Mouse (Mus musculus): ENCODE measurements at regions not wholly inside any gene's neighbourhood (a gene's known extent, or its start where the extent isn't known, plus 50 kb on each side); places are given as distances from the start of the nearest gene placed in this dataset.

DNA sequence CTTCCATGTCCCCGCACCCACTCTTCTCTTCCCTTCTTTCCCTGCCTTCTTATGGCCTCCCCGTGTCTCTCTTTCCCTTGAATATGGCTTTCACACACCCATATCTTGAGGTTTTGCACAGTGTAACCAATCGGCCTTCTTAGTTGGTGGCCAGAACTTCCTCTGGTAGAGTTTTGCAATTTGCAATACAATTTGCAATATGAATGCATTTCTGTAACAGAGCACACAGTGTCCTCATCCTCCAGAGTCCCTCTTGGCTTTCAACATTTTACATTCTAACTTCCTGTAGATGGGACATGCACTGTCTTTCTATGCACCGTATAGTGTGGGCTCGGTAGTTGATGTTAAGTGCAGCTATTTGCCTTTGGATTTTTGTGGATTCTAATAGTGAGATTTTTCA is 265.7 kb upstream of the Kcnj16 start:
- Histone ChIP-seq H3K36me3 (ENCODE audit: control insufficient read depth, insufficient read depth, low read length) (no peaks in the 10 kb centered on the region), H3K4me2 (ENCODE audit: low read length) (no peak overlapping the region), H3K4me1 (ENCODE audit: control insufficient read depth, insufficient read depth, low read depth, low read length) (no peaks in the 10 kb centered on the region), H3K4me3 (ENCODE audit: low read length) (no peak overlapping the region), H3K27ac (ENCODE audit: low read depth, low read length) (no peak overlapping the region), H3K9me3 (ENCODE audit: control insufficient read depth, low read length) (no peaks in the 10 kb centered on the region), H3K9ac (ENCODE audit: low read depth, low read length) (no peak overlapping the region), H3K27me3 (replicated peaks; ENCODE audit: control insufficient read depth, insufficient read depth, low read length) (no peaks in the 10 kb centered on the region)
- no peak for ATAC-seq
- WGBS = 93% methylated on average over 5 of the region's 5 CpGs

- Histone ChIP-seq H3K4me3 (ENCODE audit: low read length) (no peak overlapping the region), H3K4me1 (ENCODE audit: control insufficient read depth, insufficient read depth, low read depth, low read length) (no peaks in the 10 kb centered on the region), H3K4me2 (ENCODE audit: low read length) (no peak overlapping the region), H3K27ac (ENCODE audit: low read depth, low read length) (no peak overlapping the region), H3K36me3 (ENCODE audit: control insufficient read depth, insufficient read depth, low read length) (no peaks in the 10 kb centered on the region), H3K27me3 (replicated peaks; ENCODE audit: control insufficient read depth, insufficient read depth, low read length) (no peaks in the 10 kb centered on the region), H3K9me3 (ENCODE audit: control insufficient read depth, low read length) (no peaks in the 10 kb centered on the region), H3K9ac (ENCODE audit: low read depth, low read length) (no peak overlapping the region)
- ATAC-seq = no peak
- 55% methylated on average over 2 of the region's 2 CpGs for WGBS
Observed at GRCm38 (mm10) chr11:110703511-110703910, 264.3 kb upstream of the Kcnj16 start.

DNA sequence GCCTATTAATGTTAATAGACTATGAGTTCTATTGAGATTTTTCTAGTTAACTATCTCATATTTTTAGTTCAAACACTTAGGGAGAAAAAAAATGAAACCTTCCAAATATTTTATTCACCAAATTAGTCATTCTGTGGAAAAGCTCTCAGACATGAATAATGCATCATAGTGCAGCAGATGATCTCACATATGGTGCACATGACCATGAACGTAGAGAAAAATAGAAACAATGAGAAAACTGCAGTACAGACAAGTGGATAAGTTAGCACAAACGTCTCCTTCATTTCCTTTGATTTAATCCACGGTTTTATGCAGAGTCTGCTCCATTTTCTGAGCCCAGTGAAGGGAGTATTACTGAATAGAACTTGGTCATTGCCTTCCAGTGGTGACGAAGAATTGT is 260.5 kb upstream of the Kcnj16 start:
- Histone ChIP-seq H3K4me2 (ENCODE audit: low read length) (no peak overlapping the region), H3K9ac (ENCODE audit: low read depth, low read length) (no peak overlapping the region), H3K36me3 (ENCODE audit: control insufficient read depth, insufficient read depth, low read length) (no peaks in the 10 kb centered on the region), H3K27me3 (replicated peaks; ENCODE audit: control insufficient read depth, insufficient read depth, low read length) (no peaks in the 10 kb centered on the region), H3K4me3 (ENCODE audit: low read length) (no peak overlapping the region), H3K4me1 (ENCODE audit: control insufficient read depth, insufficient read depth, low read depth, low read length) (no peaks in the 10 kb centered on the region), H3K27ac (ENCODE audit: low read depth, low read length) (no peak overlapping the region), H3K9me3 (ENCODE audit: control insufficient read depth, low read length) (no peaks in the 10 kb centered on the region)
- 67% methylated on average over 4 of the region's 4 CpGs for WGBS
- no peak for ATAC-seq

GRCm38 (mm10) chr11:110715300-110715699 is 252.5 kb upstream of the Kcnj16 start:
- no peak overlapping the region for H3K4me2 ChIP-seq (ENCODE audit: low read length)
- H3K9ac ChIP-seq (ENCODE audit: low read depth, low read length) = no peak overlapping the region
- ATAC-seq = no peak
- H3K27ac ChIP-seq (ENCODE audit: low read depth, low read length) = no peak overlapping the region
- H3K4me1 ChIP-seq (ENCODE audit: control insufficient read depth, insufficient read depth, low read depth, low read length) = no peaks in the 10 kb centered on the region
- no peaks in the 10 kb centered on the region for H3K9me3 ChIP-seq (ENCODE audit: control insufficient read depth, low read length)
- H3K27me3 ChIP-seq (replicated peaks; ENCODE audit: control insufficient read depth, insufficient read depth, low read length) = no peaks in the 10 kb centered on the region
- no peak overlapping the region for H3K4me3 ChIP-seq (ENCODE audit: low read length)
- H3K36me3 ChIP-seq (ENCODE audit: control insufficient read depth, insufficient read depth, low read length) = no peaks in the 10 kb centered on the region
- 94% methylated on average over 2 of the region's 2 CpGs for WGBS

- no peak for ATAC-seq
- Histone ChIP-seq H3K4me1 (ENCODE audit: control insufficient read depth, insufficient read depth, low read depth, low read length) (no peaks in the 10 kb centered on the region), H3K27me3 (replicated peaks; ENCODE audit: control insufficient read depth, insufficient read depth, low read length) (no peaks in the 10 kb centered on the region), H3K4me2 (ENCODE audit: low read length) (no peak overlapping the region), H3K36me3 (ENCODE audit: control insufficient read depth, insufficient read depth, low read length) (no peaks in the 10 kb centered on the region), H3K27ac (ENCODE audit: low read depth, low read length) (no peak overlapping the region), H3K9ac (ENCODE audit: low read depth, low read length) (no peak overlapping the region), H3K9me3 (ENCODE audit: control insufficient read depth, low read length) (no peaks in the 10 kb centered on the region), H3K4me3 (ENCODE audit: low read length) (no peak overlapping the region)
- 78% methylated on average over 1 of the region's 1 CpGs for WGBS
Observed at GRCm38 (mm10) chr11:110716369-110716768, 251.5 kb upstream of the Kcnj16 start.

DNA sequence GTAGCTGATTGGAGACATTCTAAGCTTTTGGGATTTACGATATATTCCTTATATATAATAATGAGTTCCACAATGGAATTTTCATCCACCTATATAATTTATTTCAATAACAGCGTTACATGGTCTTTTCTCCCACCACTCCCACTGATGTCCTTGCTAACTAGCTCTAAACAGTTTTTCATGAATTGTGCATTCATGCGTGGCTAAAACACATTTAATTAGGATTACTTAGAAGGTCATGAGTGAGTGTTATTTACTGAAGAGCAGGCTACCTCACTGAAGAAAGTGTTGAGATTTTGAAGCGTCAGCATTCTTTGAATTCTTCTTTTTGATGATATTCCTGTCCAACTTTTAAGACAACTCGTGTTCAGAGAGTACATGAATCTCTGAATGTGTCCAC is 245.1 kb upstream of the Kcnj16 start:
- ATAC-seq = no peak
- no peaks in the 10 kb centered on the region for H3K4me1 ChIP-seq (ENCODE audit: control insufficient read depth, insufficient read depth, low read depth, low read length)
- no peak overlapping the region for H3K27ac ChIP-seq (ENCODE audit: low read depth, low read length)
- no peak overlapping the region for H3K4me3 ChIP-seq (ENCODE audit: low read length)
- no peaks in the 10 kb centered on the region for H3K36me3 ChIP-seq (ENCODE audit: control insufficient read depth, insufficient read depth, low read length)
- no peaks in the 10 kb centered on the region for H3K9me3 ChIP-seq (ENCODE audit: control insufficient read depth, low read length)
- no peak overlapping the region for H3K4me2 ChIP-seq (ENCODE audit: low read length)
- no peaks in the 10 kb centered on the region for H3K27me3 ChIP-seq (replicated peaks; ENCODE audit: control insufficient read depth, insufficient read depth, low read length)
- 86% methylated on average over 5 of the region's 5 CpGs for WGBS
- no peak overlapping the region for H3K9ac ChIP-seq (ENCODE audit: low read depth, low read length)

DNA sequence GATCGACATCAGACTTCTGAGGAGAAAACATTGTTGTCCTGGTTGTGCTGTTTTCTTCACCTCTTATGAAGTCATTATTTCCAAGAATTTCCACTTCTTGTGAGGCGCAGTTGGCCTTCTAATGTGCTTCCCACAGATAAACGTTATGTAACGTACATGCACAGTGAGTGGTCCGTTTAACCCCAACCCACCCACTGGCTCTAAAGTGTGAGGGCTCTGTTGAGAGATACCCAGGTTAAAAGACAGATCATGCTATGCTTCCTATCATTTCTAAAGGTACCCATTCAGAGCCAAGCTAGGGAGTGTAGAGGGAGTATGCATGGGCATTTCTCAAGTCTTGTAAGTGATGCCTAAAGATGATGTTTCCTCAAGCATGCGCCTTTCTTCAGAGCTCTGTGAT is 243.9 kb upstream of the Kcnj16 start:
- Histone ChIP-seq H3K4me2 (ENCODE audit: low read length) (no peak overlapping the region), H3K36me3 (ENCODE audit: control insufficient read depth, insufficient read depth, low read length) (no peaks in the 10 kb centered on the region), H3K27me3 (replicated peaks; ENCODE audit: control insufficient read depth, insufficient read depth, low read length) (no peaks in the 10 kb centered on the region), H3K27ac (ENCODE audit: low read depth, low read length) (no peak overlapping the region), H3K9me3 (ENCODE audit: control insufficient read depth, low read length) (no peaks in the 10 kb centered on the region), H3K9ac (ENCODE audit: low read depth, low read length) (no peak overlapping the region), H3K4me3 (ENCODE audit: low read length) (no peak overlapping the region), H3K4me1 (ENCODE audit: control insufficient read depth, insufficient read depth, low read depth, low read length) (no peaks in the 10 kb centered on the region)
- WGBS = 89% methylated on average over 6 of the region's 6 CpGs
- no peak for ATAC-seq

GRCm38 (mm10) chr11:110727357-110727961 is 240.4 kb upstream of the Kcnj16 start:
- H3K4me2 ChIP-seq (ENCODE audit: low read length) = no peak overlapping the region
- no peak overlapping the region for H3K4me3 ChIP-seq (ENCODE audit: low read length)
- no peak overlapping the region for H3K9ac ChIP-seq (ENCODE audit: low read depth, low read length)
- H3K27ac ChIP-seq (ENCODE audit: low read depth, low read length) = no peak overlapping the region
- H3K27me3 ChIP-seq (replicated peaks; ENCODE audit: control insufficient read depth, insufficient read depth, low read length) = no peaks in the 10 kb centered on the region
- no peaks in the 10 kb centered on the region for H3K9me3 ChIP-seq (ENCODE audit: control insufficient read depth, low read length)
- no peaks in the 10 kb centered on the region for H3K36me3 ChIP-seq (ENCODE audit: control insufficient read depth, insufficient read depth, low read length)
- H3K4me1 ChIP-seq (ENCODE audit: control insufficient read depth, insufficient read depth, low read depth, low read length) = no peaks in the 10 kb centered on the region
- 78% methylated on average over 3 of the region's 3 CpGs for WGBS
- no peak; the same call in 1 of the 2 replicates for ATAC-seq

DNA sequence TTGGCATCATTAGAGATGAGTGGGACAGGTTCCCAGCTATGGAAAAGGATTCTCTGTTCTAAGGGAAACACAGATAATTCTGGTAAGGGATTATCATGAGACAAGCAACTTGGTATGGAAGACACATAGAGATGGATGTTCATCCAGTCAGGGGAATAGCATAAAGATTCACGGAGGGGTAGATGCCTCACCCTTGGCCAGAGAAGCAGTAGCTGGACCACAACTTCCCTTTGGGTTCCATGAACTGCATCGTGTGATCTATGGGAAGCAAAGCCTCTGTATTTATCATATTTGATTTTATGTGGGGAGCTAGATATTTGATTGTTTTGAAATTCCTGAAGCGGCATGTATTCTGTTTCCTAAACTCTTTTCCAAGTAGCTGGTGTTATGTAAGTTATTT is 236.3 kb upstream of the Kcnj16 start:
- no peaks in the 10 kb centered on the region for H3K27me3 ChIP-seq (replicated peaks; ENCODE audit: control insufficient read depth, insufficient read depth, low read length)
- H3K27ac ChIP-seq (ENCODE audit: low read depth, low read length) = no peak overlapping the region
- no peak overlapping the region for H3K9ac ChIP-seq (ENCODE audit: low read depth, low read length)
- no peak for ATAC-seq
- H3K36me3 ChIP-seq (ENCODE audit: control insufficient read depth, insufficient read depth, low read length) = no peaks in the 10 kb centered on the region
- WGBS = 91% methylated on average over 3 of the region's 3 CpGs
- no peak overlapping the region for H3K4me2 ChIP-seq (ENCODE audit: low read length)
- H3K4me1 ChIP-seq (ENCODE audit: control insufficient read depth, insufficient read depth, low read depth, low read length) = no peaks in the 10 kb centered on the region
- H3K4me3 ChIP-seq (ENCODE audit: low read length) = no peak overlapping the region
- H3K9me3 ChIP-seq (ENCODE audit: control insufficient read depth, low read length) = no peaks in the 10 kb centered on the region

DNA sequence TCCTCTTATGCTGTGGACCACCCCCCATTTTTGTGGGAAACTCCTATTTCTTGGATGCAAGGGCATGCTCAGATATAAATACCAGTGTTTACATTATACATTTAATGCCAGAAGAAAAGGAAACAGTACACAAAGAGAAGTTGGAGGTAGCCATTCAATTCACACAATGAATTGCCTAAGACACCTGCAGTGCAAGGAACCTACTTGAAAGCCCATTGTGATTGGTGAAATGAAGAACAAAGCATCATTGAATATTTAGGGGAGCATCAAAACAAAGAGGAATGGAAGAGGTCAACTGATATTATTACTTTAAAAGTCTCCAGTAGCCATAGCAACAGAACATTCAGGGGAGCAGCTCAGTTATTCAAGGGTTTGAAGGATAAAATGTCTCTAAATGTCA is 193.7 kb upstream of the Kcnj16 start:
- no peak overlapping the region for H3K9ac ChIP-seq (ENCODE audit: low read depth, low read length)
- no peak overlapping the region for H3K27ac ChIP-seq (ENCODE audit: low read depth, low read length)
- no peaks in the 10 kb centered on the region for H3K27me3 ChIP-seq (replicated peaks; ENCODE audit: control insufficient read depth, insufficient read depth, low read length)
- H3K4me1 ChIP-seq (ENCODE audit: control insufficient read depth, insufficient read depth, low read depth, low read length) = no peaks in the 10 kb centered on the region
- no peak overlapping the region for H3K4me2 ChIP-seq (ENCODE audit: low read length)
- no peak overlapping the region for H3K4me3 ChIP-seq (ENCODE audit: low read length)
- no peaks in the 10 kb centered on the region for H3K9me3 ChIP-seq (ENCODE audit: control insufficient read depth, low read length)
- no peaks in the 10 kb centered on the region for H3K36me3 ChIP-seq (ENCODE audit: control insufficient read depth, insufficient read depth, low read length)
- no peak for ATAC-seq

All from hindbrain, embryonic 16.5 days (tissue).